Mouse (Mus musculus) left cerebral cortex, adult 2 months (tissue): ENCODE measurements around the gene Ccdc157. TPM values are rescaled to one million over a fixed set of nuclear protein-coding genes. Genes with fewer than 3 reads are reported as not detected.
"Not testable (repeated sequence)": the region's sequence is repeated elsewhere in the genome, so short reads cannot be mapped to it uniquely, and the experiment has no call there.

Source experiments
- DNase-seq, 2 experiments: peaks; one replicate each; pipeline ENCODE4 v3.0.0; 2021 to 2022; ENCODE audit warnings: low spot score in 2 of 2, mixed read lengths in 1 of 2; ENCODE audit errors: extremely low spot score in 1 of 2
- H3K27ac ChIP-seq: fragments of 200-600 bp; 2 replicates; pipeline ENCODE4 v1.8.1; 2022
- H3K4me3 ChIP-seq: fragments of 200-600 bp; 2 replicates; pipeline ENCODE4 v1.8.1; 2022
- CTCF ChIP-seq: fragments of 200-600 bp; IDR thresholded peaks from 2 replicates; pipeline ENCODE4 v1.8.1; 2022; ENCODE audit warnings: antibody characterized with exemption, mild to moderate bottlenecking, moderate library complexity
- intact Hi-C: fragments of 180-260 bp; cut with DNase I; formaldehyde crosslinking; loops from one replicate; pipeline ENCODE4 v1.15.1; 2025
- total RNA-seq, 2 experiments: library from RNA; stranded (reverse); gene quantifications; 2 replicates each; pipeline ENCODE4 v1.2.3; 2021

Ccdc157 gene
- total RNA-seq, 2 experiments from 2014 or later, result 16.4 to 17.9 TPM

- TF ChIP-seq CTCF, result no peak
- no peak for DNase-seq
- Histone ChIP-seq H3K27ac (no peak overlapping the region), H3K4me3 (no peak overlapping the region)
- intact Hi-C loops, result no loop called here
Observed at GRCm38 (mm10) chr11:4143281-4144062, 16.6 kb downstream of the Ccdc157 start.

- no peak for DNase-seq
- intact Hi-C loops, result no loop called here
Observed at GRCm38 (mm10) chr11:4142352-4142751, 17.7 kb downstream of the Ccdc157 start.

GRCm38 (mm10) chr11:4141505-4141904 lies 18.6 kb downstream of the Ccdc157 start:
- TF ChIP-seq CTCF, result no peak
- Histone ChIP-seq H3K27ac (no peak overlapping the region), H3K4me3 (no peak overlapping the region)
- no peak for DNase-seq
- intact Hi-C loops, result no loop called here

More at GRCm38 (mm10) chr11:4142352-4142751, 17.7 kb downstream of the Ccdc157 start:
- no peak for TF ChIP-seq CTCF
- Histone ChIP-seq H3K4me3 (no peak overlapping the region), H3K27ac (no peak overlapping the region)

GRCm38 (mm10) chr11:4138964-4139363 lies 21.1 kb downstream of the Ccdc157 start:
- DNase-seq, result no peak
- H3K27ac ChIP-seq, result no peak overlapping the region
- no peak for TF ChIP-seq CTCF
- H3K4me3 ChIP-seq, result no peak overlapping the region
- intact Hi-C loops, result loop anchor here (5.0 kb wide), 1 partner anchor 283 kb away; no protein-coding TSS in a partner anchor

DNA sequence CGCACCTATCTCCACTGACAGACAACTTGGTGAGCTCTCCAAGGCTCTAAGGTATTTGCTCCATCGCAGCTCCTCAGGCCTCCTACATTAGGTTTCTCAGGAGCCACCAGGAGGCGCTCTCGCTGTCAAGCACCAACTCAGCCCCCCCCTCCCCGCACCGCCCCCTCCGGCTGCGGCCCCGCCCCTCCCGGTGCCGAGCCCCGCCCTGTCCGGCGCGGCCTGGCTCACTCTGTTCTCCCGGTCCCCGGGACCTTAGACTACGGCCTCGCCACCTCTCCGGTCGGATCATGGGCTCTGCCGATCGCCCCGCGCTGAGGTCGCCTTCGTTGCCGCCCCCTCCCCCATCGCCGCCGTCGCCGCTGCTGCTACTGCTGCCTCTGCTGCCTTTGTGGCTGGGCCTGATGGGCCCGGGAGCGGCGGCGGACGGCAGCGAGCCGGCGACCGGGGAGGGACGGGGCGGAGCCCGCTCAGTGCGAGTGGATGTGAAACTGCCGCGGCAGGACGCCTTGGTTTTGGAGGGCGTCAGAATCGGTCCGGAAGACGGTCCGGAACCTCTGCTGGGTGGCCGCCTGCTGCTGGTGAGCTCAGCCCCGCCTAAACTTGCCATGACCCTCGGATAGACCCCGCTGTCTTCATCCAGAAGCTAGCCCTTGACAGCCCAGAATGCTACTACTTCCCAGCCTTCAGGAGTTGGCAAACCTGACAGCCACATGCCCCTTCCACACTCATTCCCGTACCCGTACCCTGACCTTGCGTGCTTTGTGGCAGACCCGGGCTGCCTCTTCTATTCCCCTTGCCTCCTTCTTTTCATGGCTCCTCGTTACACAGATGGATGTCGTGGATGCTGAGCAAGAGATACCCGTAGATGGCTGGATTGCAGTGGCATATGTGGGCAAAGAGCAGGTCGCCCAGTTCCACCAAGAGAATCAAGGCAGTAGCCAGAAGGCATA lies 24.8 kb downstream of the Ccdc157 start, which contains the start of gene Rnf215:
Rnf215 (plus strand) TSS at position 217 of the 950 bp plus-strand sequence.
- Histone ChIP-seq H3K4me3 (peak within 1 kb of the TSS; percentile 78), H3K27ac (peak within 1 kb of the TSS; percentile 95)
- peak; percentile 88 for DNase-seq
- intact Hi-C loops, result loop anchor here (1.0 to 5.0 kb wide), 4 partner anchors 25 to 287 kb away; partner anchors contain the start of genes Ccdc157, Sf3a1 and Tbc1d10a
- TF ChIP-seq CTCF, result peak; percentile 87

GRCm38 (mm10) chr11:4134400-4134799 lies 25.7 kb downstream of the Ccdc157 start:
- no peak for DNase-seq
- peak overlapping the region; percentile 44 for H3K27ac ChIP-seq
- peak overlapping the region; percentile 78 for H3K4me3 ChIP-seq
- intact Hi-C loops, result no loop called here
- no peak for TF ChIP-seq CTCF

DNA sequence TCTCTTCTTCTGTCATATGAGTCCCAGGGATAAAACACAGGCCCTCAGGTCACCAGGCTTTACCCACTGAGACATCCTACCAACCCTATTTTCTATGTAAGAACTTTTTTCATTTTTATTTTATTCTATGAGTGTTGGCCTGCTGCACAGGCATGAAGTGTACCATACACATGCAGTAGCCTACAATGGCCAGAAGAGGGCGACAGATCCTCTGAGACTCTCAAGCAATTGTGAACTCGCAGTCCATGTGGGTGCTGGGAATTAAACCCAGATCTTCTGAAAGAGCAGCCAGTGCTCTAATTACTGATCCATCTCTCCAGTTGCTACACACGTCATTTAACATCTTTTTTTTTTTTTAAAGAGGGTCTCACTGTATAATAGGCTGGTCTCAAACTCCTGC lies 26.6 kb downstream of the Ccdc157 start:
- no peak overlapping the region for H3K4me3 ChIP-seq
- H3K27ac ChIP-seq, result no peak overlapping the region
- peak; percentile 57 for TF ChIP-seq CTCF
- no peak for DNase-seq
- intact Hi-C loops, result no loop called here

- intact Hi-C loops, DNase-seq, H3K27ac ChIP-seq, H3K4me3 ChIP-seq: not testable (repeated sequence)
Observed at GRCm38 (mm10) chr11:4128461-4128860, 31.6 kb downstream of the Ccdc157 start.

DNA sequence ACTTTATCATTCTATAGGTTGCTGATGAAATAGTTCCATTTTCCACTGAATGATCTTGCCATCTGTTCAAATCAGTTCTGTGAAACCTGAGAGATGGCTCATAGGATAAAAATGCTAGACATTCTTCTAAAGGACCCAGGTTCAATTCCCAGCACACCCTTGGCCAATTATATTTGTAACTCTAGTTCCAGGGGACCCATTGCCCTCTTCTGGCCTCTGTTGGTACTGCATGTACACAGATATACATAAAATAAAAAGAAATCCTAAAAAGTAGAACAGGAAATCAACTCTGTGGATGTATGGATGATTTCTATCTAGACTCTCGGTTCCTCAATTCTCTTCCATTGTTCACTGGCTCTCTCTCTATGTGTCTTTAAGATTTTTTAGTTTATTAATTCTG lies 33.0 kb downstream of the Ccdc157 start:
- TF ChIP-seq CTCF, result peak; percentile 33
- DNase-seq, result no peak
- no peak overlapping the region for H3K4me3 ChIP-seq
- intact Hi-C loops, result no loop called here
- H3K27ac ChIP-seq, result no peak overlapping the region

- DNase-seq, result no peak
- no peak overlapping the region for H3K27ac ChIP-seq
- no peak overlapping the region for H3K4me3 ChIP-seq
- intact Hi-C loops, result no loop called here
- TF ChIP-seq CTCF, result peak; percentile 78
Observed at GRCm38 (mm10) chr11:4123922-4124321, 36.2 kb downstream of the Ccdc157 start.

GRCm38 (mm10) chr11:4122742-4123579 lies 37.1 kb downstream of the Ccdc157 start, which contains the start of gene Sec14l2:
Gene Sec14l2, minus strand, starts transcription at chr11:4123415.
- intact Hi-C loops, result no loop called here
- H3K27ac ChIP-seq, result no peak within 1 kb of the TSS
- DNase-seq, result no peak
- TF ChIP-seq CTCF, result no peak
- no peak within 1 kb of the TSS for H3K4me3 ChIP-seq
